Mouse (Mus musculus) C2C12 (cell line): ENCODE results near the gene Ndufs5.

ENCODE experiments used
- CTCF ChIP-seq: IDR thresholded peaks from one replicate; pipeline ENCODE4 v1.5.1; 2011; ENCODE audit not compliant: control insufficient read depth, insufficient read depth, insufficient read length
- MAX ChIP-seq: IDR thresholded peaks from one replicate; pipeline ENCODE4 v1.6.1; 2011; ENCODE audit warnings: mild to moderate bottlenecking, control low read depth

DNA sequence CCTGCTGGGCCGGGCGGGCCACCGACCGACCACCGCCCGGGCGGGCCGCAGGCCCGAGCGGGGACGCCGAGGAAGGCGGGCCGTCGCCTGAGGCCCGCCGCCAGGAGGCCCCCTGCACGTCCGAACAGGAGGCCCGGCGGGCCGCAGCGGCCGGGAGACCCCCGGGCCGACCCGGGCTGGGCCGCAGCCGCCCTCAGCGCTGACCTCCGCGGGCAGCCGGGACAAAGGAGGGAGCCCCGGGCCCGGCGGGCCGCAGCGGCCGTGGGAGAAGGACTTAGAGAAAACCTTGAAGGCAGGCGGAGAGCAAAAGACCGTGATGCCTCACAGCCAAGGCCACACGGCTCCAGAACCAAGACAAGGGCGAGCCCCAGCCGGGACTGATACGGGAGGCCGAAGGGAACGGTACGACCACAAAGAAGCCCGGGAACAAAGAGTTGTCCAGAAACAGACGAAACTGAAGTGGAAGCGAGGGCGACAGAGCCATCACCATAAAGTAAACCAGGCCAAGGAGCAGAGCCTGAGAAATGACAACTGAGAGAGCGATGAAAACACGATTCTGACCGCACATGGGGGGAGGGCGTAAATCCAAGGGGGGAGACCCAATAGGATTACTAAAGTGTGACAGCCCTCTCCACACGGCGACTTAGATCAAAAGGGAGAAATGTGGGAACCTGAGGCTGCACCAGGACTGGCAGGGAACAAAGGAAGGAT, 52.9 kb downstream of the Ndufs5 start:
- TF ChIP-seq MAX (no peak), CTCF (no peak)
